11 mouse cellular contexts compared by ENCODE assay signal in genomic region chr10:120461769-120462168, GRCm38 (mm10). TPM values are rescaled to one million over a fixed set of nuclear protein-coding genes. Genes with fewer than 3 reads are reported as not detected.
DNase-seq lines count a peak whose midpoint lies in the region; ATAC-seq and TF ChIP-seq lines count a peak whose summit lies in the region.
"Had no signal": no experiment of that assay in that cellular context is flagged by ENCODE, and none has a peak within 500 bp of the region (broad histone marks: within the 10 kb centered on the region; RNA-seq: fewer than 3 reads in every experiment).

No protein-coding gene starts in this region.

- peak overlapping the region; percentile 7; the same call in 1 of the 2 replicates for H3K4me2 ChIP-seq in lung, embryonic 14.5 days
- H3K4me2 ChIP-seq in hindbrain, embryonic 15.5 days = 0 out of 2 replicates have a peak overlapping the region, but pooled peaks have one; percentile 2
- H3K4me2 ChIP-seq: forebrain, embryonic 13.5 days had no signal

- H3K36me3 ChIP-seq in lung, embryonic 14.5 days (ENCODE audit: insufficient read depth) = peaks cover 29% of the 10 kb centered on the region
- no peaks in the 10 kb centered on the region for H3K36me3 ChIP-seq in hindbrain, embryonic 15.5 days
- H3K36me3 ChIP-seq in megakaryocyte, embryonic 14.5 days (replicated peaks; ENCODE audit: low read length) = peaks cover 10% of the 10 kb centered on the region

- H3K9ac ChIP-seq in lung, embryonic 14.5 days = no peak overlapping the region
- H3K9ac ChIP-seq in hindbrain, embryonic 15.5 days = no peak overlapping the region
- H3K9ac ChIP-seq: forebrain, embryonic 13.5 days had no signal

- 11% methylated on average over 5 of the region's 5 CpGs for WGBS in lung, embryonic 14.5 days
- 16% methylated on average over 5 of the region's 5 CpGs for WGBS in hindbrain, embryonic 15.5 days

- H3K4me3 ChIP-seq in lung, embryonic 14.5 days (ENCODE audit: low read depth, low read length) = no peak overlapping the region
- H3K4me3 ChIP-seq in hindbrain, embryonic 15.5 days = no peak overlapping the region
- peak overlapping the region; percentile 85 for H3K4me3 ChIP-seq in megakaryocyte, embryonic 14.5 days (replicated peaks)
- H3K4me3 ChIP-seq: forebrain, embryonic 13.5 days had no signal

- H3K27ac ChIP-seq in lung, embryonic 14.5 days (ENCODE audit: low read depth) = peak overlapping the region; percentile 59; the same call in 1 of the 2 replicates
- H3K27ac ChIP-seq in hindbrain, embryonic 15.5 days (replicated peaks) = no peak overlapping the region
- H3K27ac ChIP-seq: forebrain, embryonic 13.5 days had no signal

- TF ChIP-seq CTCF in lung, embryonic 14.5 days (IDR thresholded peaks at IDR 0.05; ENCODE audit: low read depth) = no peak

- peak; percentile 60; the same call in 1 of the 2 replicates for ATAC-seq in lung, embryonic 14.5 days (ENCODE audit: insufficient read depth)
- no peak for ATAC-seq in hindbrain, embryonic 15.5 days (ENCODE audit: low FRiP score, low read depth)
- ATAC-seq: forebrain, embryonic 13.5 days; inflammation-experienced regulatory T-cells, adult 6 months had no signal

- peaks cover 5% of the 10 kb centered on the region; the same call in 1 of the 2 replicates for H3K4me1 ChIP-seq in lung, embryonic 14.5 days (ENCODE audit: insufficient read depth)
- 0 out of 2 replicates have a peak, but pooled peaks cover 3% of the 10 kb centered on the region for H3K4me1 ChIP-seq in hindbrain, embryonic 15.5 days (replicated peaks)
- H3K4me1 ChIP-seq in megakaryocyte, embryonic 14.5 days = peaks cover 75% of the 10 kb centered on the region

- H3K9me3 ChIP-seq in lung, embryonic 14.5 days (ENCODE audit: low read depth, low read length) = no peaks in the 10 kb centered on the region
- no peaks in the 10 kb centered on the region for H3K9me3 ChIP-seq in hindbrain, embryonic 15.5 days
- H3K9me3 ChIP-seq in megakaryocyte, embryonic 14.5 days = no peaks in the 10 kb centered on the region
- H3K9me3 ChIP-seq: forebrain, embryonic 13.5 days had no signal

- DNase-seq in embryo, embryonic 11 days = peak; percentile 44
- no peak for DNase-seq in embryo, embryonic 10.5 days (ENCODE audit: low spot score)
- peak; percentile 64 for DNase-seq in lung, embryonic 14.5 days
- no peak for DNase-seq in lung, postnatal 10 days
- DNase-seq in left cerebral cortex, adult 11 months (ENCODE audit: low spot score) = no peak
- no peak for DNase-seq in layer of hippocampus, postnatal 36 days

- no peaks in the 10 kb centered on the region for H3K27me3 ChIP-seq in lung, embryonic 14.5 days (ENCODE audit: insufficient read depth, low read length)
- no peaks in the 10 kb centered on the region for H3K27me3 ChIP-seq in hindbrain, embryonic 15.5 days
- H3K27me3 ChIP-seq in megakaryocyte, embryonic 14.5 days (replicated peaks) = no peaks in the 10 kb centered on the region
- H3K27me3 ChIP-seq: forebrain, embryonic 13.5 days had no signal

RNA-seq across cellular contexts. Expression of gene Hmga2, which starts 14.5 kb away (rescaled TPM):
- polyA plus RNA-seq in lung, embryonic 14.5 days (2014; fragmentation: Nextera tagmentation; extraction: Ambion mirVana) = 13.8 and 13.9 TPM in 2 replicates
- 2.2 and 2.6 TPM in 2 replicates for polyA plus RNA-seq in hindbrain, embryonic 15.5 days (2015; fragmentation: Nextera tagmentation; extraction: Ambion mirVana)
- polyA plus RNA-seq in megakaryocyte, embryonic 14.5 days (2012; ENCODE audit: insufficient read depth, low replicate concordance) = 5.4 and 7.0 TPM in 2 replicates
- total RNA-seq in layer of hippocampus, postnatal 36 days (2021) = under 1 TPM; 0.12 to 0.35 TPM
- polyA plus RNA-seq: spleen, adult 2 months had no signal

Comparison
In these comparisons a context has a peak if more than half of its experiments do, and no peak if none do; other contexts are left out.
1. DNase-seq: peak in embryo, embryonic 11 days (single experiment) and lung, embryonic 14.5 days (single experiment); none in embryo, embryonic 10.5 days (single experiment), lung, postnatal 10 days (single experiment), left cerebral cortex, adult 11 months (single experiment) and layer of hippocampus, postnatal 36 days (0 of 2).